Mouse (Mus musculus): ENCODE results near the gene Alox5ap. TPM values are rescaled to one million over a fixed set of nuclear protein-coding genes. Genes with fewer than 3 reads are reported as not detected.

The Alox5ap gene
- total RNA-seq, 2 experiments from 2014 or later: 55.7 to 132 TPM

DNA sequence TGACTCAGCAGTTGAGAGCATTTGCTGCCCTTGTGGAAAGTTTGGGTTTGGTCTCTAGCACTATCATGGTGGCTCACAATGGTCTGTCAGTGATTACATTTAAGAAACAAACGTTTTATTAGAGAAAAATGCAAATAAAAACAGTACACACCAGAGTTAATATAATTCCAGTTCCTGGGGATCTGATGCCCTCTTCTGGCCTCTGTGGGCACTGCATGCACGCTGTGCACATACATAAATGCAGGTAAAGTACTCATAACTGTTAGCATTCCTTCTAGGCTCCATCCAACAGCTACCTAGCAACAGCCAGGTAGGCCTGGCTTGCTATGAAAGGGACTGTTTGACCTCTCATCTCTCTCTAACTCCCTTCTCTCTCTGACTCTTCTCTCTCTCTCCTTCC lies 32.9 kb downstream of the Alox5ap start:
- no peak for ATAC-seq (replicated peaks; ENCODE audit: low FRiP score, poor library complexity, severe bottlenecking)

DNA sequence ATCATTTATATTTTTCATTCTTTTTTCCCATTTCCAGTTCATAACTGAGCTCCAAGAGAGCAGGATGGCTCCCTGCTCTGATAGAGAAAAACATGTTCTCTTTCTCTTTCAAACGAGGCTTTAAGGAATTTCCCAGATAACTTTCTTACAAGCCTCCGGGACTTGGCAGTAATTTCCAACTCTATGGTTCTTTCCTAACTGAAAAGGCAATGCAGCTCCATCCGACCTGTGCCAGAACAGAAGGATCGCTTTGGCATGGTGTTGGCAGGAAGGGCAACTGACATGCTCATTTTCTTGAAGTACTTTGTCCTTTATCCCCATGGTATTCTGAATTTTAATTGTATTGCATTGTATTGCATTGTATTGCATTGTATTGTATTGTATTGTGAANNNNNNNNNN lies 33.7 kb downstream of the Alox5ap start:
- ATAC-seq (replicated peaks; ENCODE audit: low FRiP score, poor library complexity, severe bottlenecking): no peak

- no peak for ATAC-seq (replicated peaks; ENCODE audit: low FRiP score, poor library complexity, severe bottlenecking)
Measured at GRCm38 (mm10) chr5:149312884-149313652, 48.5 kb downstream of the Alox5ap start.

DNA sequence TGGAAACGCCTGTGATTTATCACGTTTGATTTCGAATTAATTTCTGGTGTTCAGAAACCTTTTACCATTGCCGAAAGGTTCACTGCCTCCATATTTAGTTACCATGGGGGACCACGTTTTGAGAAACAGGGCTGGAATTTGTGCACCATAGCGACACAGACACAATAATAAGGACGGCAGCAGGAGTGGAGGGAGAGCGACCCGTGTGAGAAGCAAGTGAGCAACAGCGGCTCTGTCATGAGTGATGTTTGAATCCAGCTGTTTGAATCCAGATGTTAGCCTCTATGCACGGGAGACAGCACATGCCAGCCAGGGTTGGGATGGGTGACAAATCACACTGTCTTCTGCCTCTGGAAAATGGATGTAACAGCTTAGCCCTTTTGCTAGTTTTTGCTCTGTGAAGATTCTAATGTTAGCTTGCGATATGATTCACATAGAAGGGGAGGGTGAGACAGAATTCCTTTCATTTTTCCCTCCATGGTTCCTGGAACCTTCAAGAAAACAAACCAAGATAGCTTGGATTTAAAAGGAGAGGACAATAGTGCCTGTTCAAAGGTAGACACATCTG lies 50.0 kb downstream of the Alox5ap start:
- ATAC-seq (replicated peaks; ENCODE audit: low FRiP score, poor library complexity, severe bottlenecking): no peak

DNA sequence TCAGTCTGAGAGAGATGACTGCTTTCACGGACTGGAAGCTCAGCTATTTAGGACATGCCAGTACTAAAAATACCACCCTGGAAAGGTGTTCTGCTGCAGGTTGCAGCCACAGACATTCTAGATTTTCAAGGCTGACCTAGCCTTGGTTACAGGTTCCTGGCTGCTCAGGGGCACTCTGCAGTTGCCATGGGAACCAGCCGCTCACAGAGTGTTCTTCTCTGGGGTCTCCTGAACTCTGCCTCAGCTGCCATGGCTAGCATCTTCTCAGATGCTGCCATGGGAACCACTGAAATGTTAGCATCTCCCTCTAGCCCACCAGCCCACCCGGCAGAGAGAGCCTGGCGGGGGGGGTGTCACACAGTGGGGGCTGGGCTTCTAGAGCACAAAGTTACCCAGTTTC lies 52.4 kb downstream of the Alox5ap start:
- no peak for ATAC-seq (replicated peaks; ENCODE audit: low FRiP score, poor library complexity, severe bottlenecking)

DNA sequence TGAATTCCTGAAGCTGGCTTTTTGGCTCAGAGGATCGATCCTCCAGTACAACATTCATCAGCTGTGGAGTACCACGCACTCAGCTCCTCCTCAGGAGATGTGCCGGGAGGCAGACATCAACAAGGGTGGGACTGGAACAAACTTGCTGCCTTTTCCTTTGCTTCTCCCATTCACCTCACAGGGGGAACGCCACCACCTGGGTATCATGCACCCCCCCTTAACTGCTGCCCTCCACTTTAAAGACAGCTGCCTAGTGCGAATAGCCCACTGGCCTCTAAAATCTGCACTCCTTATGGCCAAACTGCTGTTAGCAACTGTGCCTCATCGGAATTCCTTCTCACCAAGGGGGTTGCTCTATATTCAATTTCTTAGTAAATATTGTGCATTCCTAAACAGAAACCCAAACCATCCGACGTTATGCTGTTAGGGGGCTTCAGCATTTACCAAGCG lies 55.3 kb downstream of the Alox5ap start:
- no peak for ATAC-seq (replicated peaks; ENCODE audit: low FRiP score, poor library complexity, severe bottlenecking)

- ATAC-seq (replicated peaks; ENCODE audit: low FRiP score, poor library complexity, severe bottlenecking): no peak
Measured at GRCm38 (mm10) chr5:149320534-149321482, 56.2 kb downstream of the Alox5ap start.

DNA sequence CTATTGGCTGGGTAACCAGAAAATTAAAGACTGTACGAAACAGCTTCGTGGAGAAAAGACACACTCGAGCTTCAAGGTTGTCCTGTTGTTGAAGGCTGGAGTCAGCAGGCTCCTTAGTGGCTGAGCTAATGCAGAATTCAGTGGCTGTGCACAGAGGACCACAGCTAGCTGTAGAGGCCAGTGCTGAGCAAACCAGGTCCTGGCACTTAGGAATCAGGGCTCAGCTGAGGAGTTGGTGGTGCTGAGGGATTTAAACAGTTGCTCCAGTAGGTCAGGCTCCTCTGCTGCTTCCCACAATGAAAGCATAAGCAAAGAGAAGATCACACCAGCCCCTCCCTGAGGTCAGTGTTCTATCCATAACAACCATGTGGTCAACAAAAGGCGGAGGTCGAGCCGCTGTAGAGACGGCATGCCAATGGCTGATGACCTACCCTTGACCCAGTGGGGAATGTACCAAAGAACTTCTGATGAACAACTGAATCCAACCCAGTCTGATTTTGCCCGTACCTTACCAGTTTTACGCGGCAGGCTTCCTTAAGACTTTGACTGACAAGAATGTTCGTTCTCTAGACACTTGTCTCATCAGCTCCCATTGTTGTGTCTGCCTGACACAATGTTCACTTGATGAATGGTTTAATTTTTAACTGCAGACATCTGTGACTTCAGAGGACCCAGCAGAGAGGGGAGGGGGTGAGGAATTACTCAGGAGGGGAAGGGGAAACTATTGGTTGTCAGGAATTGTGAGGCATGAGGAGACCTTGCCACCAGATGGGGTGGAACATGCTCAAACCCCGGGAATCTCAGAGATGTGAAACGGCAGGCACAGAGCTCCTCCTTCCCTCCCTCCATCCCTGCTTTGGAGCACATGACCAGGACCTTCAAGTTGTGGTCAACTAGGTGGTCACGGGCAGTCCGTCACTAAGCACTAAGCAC lies 57.6 kb downstream of the Alox5ap start:
- no peak for ATAC-seq (replicated peaks; ENCODE audit: low FRiP score, poor library complexity, severe bottlenecking)

DNA sequence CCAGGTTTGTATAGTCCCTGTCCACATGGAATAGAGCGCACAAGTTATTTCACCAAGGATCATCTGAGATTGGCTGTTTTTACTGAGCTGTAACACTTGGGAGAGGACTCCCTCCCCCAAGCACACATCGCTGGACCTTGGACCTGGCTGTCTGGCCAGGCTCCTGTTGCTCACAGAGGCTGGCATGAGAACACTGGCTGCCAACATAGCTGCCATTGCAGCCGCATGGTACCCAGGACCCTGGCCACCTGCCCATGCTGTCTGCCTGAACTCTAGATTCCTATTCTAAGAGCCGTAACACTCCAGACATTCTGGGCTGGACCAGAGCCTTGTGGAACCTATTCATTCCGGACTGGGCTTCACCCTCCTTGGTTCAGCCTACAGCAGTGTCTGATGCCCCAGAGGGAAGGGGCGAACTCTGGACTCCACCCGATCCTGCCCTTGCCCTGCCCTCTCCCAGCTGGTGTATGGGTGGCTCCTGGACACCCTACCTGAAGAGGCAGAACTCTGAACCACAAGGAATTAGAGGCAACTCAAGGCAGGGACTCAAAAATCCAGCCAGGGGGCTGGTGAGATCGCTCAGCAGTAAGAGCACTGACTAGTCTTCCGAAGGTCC lies 58.5 kb downstream of the Alox5ap start:
- no peak for ATAC-seq (replicated peaks; ENCODE audit: low FRiP score, poor library complexity, severe bottlenecking)

DNA sequence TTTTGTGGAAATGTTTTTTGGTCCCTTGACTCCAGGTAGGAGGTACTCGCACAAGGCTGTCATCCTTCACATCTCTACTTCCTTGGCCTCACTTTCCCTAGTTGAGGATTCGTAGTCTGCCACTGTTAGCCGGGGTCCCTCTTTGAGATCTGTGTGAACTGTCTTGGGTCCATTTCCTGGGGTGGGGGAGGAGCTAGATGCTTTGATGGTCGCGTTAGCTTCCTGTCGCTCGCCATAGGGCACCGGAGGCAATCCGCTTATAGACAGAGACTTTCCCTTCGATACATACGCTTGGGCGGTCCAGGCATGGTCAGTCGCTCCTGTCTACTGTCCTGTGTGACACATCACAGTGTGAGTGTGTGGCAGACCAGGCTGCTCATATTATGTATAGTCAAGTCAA lies 60.2 kb downstream of the Alox5ap start:
- ATAC-seq (replicated peaks; ENCODE audit: low FRiP score, poor library complexity, severe bottlenecking): no peak

DNA sequence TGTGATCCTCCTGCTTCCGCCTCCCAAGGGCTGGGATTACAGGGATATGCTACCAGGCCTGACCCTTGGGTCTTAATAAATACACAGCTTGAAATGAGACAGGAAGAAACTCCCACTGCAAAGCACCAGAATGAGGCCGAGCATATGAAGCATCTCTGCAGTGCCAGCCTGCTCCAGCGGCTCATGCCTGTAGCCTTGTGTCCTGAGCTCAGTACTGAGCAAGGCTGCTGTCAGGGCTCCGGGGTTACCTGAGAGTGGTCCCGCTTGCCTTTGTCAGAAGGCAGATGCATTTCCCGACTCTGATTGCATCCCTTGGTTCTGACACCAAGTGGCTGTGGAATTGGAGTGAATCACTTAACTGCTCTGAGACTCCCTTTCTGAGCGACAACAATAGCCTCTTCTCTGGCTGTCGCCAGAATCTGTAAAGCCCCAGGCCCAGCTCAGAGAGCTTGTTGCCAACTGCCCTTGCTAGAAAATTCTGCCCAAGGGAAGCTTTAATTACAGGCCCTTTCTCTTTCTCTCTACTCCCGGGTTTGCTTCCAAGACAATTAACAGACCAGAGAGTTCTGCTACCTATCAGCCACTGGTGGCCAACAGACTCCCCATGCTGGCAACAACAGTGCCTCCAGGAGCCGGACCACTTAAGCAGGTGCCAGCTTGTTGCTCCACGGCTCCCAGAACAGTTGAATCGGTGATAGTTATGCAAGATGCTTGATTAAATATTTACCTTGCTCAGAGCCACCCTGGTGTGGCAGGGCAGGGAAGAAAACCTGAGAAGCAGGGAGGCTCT lies 64.7 kb downstream of the Alox5ap start:
- ATAC-seq (replicated peaks; ENCODE audit: low FRiP score, poor library complexity, severe bottlenecking): no peak

- no peak for ATAC-seq (replicated peaks; ENCODE audit: low FRiP score, poor library complexity, severe bottlenecking)
Measured at GRCm38 (mm10) chr5:149330601-149331000, 66.0 kb downstream of the Alox5ap start.

DNA sequence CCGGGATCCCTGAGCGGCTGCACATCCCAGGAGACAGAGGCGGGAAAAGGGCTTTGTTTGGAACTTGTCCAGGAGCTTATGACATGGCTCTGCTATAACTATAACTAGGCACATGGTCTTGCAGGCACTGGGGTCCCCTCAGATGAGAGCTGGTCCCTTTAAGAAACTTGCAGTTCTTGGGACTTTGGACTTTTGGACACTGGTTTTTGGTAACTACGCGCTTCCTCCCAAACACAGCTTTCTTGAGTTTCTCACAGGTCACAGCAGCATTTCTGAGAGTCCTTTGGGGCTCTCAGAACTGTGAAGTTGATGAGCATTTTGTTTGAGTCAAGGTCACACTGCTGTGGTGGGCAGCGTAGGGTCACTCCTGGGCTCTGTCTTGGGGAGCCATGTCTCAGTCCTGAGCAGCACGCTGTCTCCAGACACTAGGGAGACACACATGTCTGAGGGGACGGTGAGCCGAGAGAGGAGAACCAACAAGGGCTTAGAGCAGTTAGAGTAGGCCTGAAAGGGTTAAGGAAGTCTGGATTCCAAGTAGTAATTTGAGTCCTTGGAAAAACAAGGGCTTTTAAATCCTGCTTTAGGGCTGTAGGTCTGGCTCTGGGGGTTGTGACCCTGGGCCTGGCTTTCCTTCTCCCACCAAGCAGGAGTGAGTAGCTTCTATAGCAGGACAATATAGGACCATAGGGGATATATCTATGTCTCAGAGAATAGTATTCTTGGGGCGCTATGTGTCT lies 67.0 kb downstream of the Alox5ap start:
- no peak for ATAC-seq (replicated peaks; ENCODE audit: low FRiP score, poor library complexity, severe bottlenecking)

GRCm38 (mm10) chr5:149332787-149333186 lies 68.2 kb downstream of the Alox5ap start:
- ATAC-seq (replicated peaks; ENCODE audit: low FRiP score, poor library complexity, severe bottlenecking): no peak

GRCm38 (mm10) chr5:149333941-149334698 lies 69.6 kb downstream of the Alox5ap start:
- no peak for ATAC-seq (replicated peaks; ENCODE audit: low FRiP score, poor library complexity, severe bottlenecking)

DNA sequence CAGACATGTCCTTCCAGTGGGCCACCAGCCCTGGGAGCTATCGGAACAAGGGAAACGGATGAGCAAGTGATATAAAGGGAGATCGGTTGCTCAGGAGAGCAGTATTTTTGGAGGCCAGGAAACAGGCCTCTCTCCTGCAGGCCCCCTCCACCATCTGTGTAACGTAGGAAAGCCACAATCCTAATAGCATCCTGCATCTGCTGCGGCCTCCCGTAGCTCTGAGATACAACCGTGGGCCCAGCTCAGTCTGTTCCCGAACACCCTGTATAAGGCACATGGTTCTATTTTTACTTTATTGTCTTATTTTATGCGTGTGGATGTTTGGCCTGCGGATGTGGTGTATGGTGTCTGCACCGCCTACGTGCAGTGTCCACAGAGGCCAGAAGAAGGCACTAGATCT lies 70.4 kb downstream of the Alox5ap start:
- ATAC-seq (replicated peaks; ENCODE audit: low FRiP score, poor library complexity, severe bottlenecking): no peak

All from erythroid progenitor cell, adult 5-6 weeks (primary cell).